Mouse (Mus musculus) spleen, adult 2 months (tissue): Measurements from ENCODE around the gene Srsf3.

Source experiments
- CTCF ChIP-seq: fragments of 200-500 bp; IDR thresholded peaks from 2 replicates; pipeline ENCODE4 v1.5.1; 2011; ENCODE audit warnings: mild to moderate bottlenecking, inconsistent platforms; ENCODE audit not compliant: insufficient read depth, insufficient read length, insufficient replicate concordance; ENCODE audit errors: extremely low read depth
- POLR2A ChIP-seq: fragments of 200-500 bp; IDR thresholded peaks from 2 replicates; pipeline ENCODE4 v1.6.1; 2011; ENCODE audit warnings: low read depth, low read length, inconsistent platforms

DNA sequence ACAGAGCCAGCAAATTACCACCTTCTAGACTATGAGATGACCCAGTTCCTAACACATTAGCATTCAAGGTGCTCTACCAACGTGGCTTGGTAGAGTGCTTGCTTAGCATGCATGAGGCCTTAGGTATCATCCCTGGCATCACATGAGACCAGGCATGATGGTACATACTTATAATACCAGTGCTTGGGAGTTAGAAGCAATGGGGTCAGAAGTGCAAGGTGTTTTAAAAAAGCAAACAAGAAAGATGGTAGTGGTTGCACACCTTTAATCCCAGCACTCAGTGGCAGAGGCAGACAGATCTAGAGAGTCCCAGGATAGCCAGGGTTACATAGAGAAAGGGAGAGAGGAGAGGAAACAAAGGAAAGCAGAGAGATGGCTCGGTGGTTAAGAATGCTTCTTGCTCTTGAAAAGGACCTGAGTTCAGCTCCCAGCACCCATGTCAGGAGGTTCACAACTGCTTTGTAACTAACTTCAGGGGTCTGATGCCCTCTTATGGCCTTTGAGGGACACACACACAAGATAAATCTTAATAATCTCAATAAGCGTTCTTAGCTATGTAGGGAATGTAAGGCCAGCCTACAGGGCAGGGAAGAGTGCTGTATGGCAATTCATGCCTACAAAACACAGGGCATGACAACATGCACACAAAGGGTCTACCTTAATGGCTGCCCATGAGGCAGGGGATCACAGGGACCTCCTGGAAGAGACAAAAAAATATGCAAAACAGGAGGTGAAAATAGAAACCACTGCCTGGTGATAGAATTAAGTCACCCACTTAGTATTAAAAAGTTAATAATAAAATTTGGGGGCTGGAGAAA is 15.5 kb downstream of the Srsf3 start:
- no peak for TF ChIP-seq POLR2A
- TF ChIP-seq CTCF = no peak
